19 mouse cellular contexts compared by ENCODE assay signal in the genomic region with DNA sequence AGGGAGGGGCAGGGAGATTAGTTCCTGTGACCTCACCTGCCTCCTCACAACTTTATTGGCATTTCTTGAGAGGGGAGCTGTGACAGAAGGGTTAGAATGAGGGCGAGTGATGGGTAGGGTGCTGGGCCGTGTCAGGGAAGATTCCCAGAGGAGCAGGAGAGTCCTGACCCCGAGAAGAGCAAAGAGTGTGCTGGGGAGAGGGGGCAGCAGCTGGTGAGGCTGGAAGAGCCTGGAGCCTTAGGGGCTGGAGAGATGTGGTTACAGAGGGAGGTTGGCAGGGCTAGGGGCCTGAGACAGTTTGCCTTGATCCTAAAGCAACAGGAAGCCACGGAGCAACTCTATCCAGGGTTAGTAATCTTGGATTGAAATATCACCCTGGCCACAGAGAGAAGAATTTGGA.
"Had no signal": no experiment of that assay in that cellular context is flagged by ENCODE, and none has a peak within 500 bp of the region (broad histone marks: within the 10 kb centered on the region; RNA-seq: fewer than 3 reads in every experiment).

No protein-coding gene starts in this region.

- H3K9ac ChIP-seq: heart, embryonic 12.5 days; heart, embryonic 13.5 days; heart, embryonic 15.5 days; hindbrain, embryonic 12.5 days; hindbrain, embryonic 13.5 days; hindbrain, embryonic 14.5 days; hindbrain, embryonic 15.5 days; intestine, embryonic 15.5 days had no signal

- H3K4me1 ChIP-seq: intestine, embryonic 15.5 days had no signal

- H3K4me2 ChIP-seq: heart, embryonic 11.5 days; heart, embryonic 12.5 days; heart, embryonic 13.5 days; heart, embryonic 15.5 days; hindbrain, embryonic 12.5 days; hindbrain, embryonic 13.5 days; hindbrain, embryonic 14.5 days; hindbrain, embryonic 15.5 days; intestine, embryonic 15.5 days had no signal

- ATAC-seq: hindbrain, embryonic 16.5 days; hindbrain, postnatal 0 days; inflammation-experienced regulatory T-cells, adult 6 months; intestine, embryonic 15.5 days; intestine, embryonic 16.5 days; intestine, postnatal 0 days had no signal

- H3K4me3 ChIP-seq: heart, embryonic 10.5 days; heart, embryonic 12.5 days; heart, embryonic 13.5 days; heart, embryonic 15.5 days; hindbrain, embryonic 10.5 days; hindbrain, embryonic 12.5 days; hindbrain, embryonic 13.5 days; hindbrain, embryonic 15.5 days; intestine, embryonic 15.5 days; layer of hippocampus, adult 2 months; left cerebral cortex, adult 2 months had no signal

- H3K36me3 ChIP-seq: hindbrain, embryonic 10.5 days; hindbrain, embryonic 12.5 days; hindbrain, embryonic 13.5 days; hindbrain, embryonic 15.5 days; intestine, embryonic 15.5 days had no signal

- H3K9me3 ChIP-seq: heart, embryonic 10.5 days; heart, embryonic 12.5 days; heart, embryonic 13.5 days; heart, embryonic 15.5 days; hindbrain, embryonic 10.5 days; hindbrain, embryonic 12.5 days; hindbrain, embryonic 13.5 days; hindbrain, embryonic 15.5 days; intestine, embryonic 15.5 days had no signal

- H3K27ac ChIP-seq: heart, embryonic 10.5 days; heart, embryonic 13.5 days; heart, embryonic 15.5 days; hindbrain, embryonic 10.5 days; hindbrain, embryonic 12.5 days; hindbrain, embryonic 13.5 days; hindbrain, embryonic 14.5 days; hindbrain, embryonic 15.5 days; hindbrain, postnatal 0 days; intestine, embryonic 15.5 days; kidney, postnatal 0 days; layer of hippocampus, adult 2 months; left cerebral cortex, adult 2 months had no signal

- H3K27me3 ChIP-seq: hindbrain, embryonic 12.5 days; hindbrain, embryonic 13.5 days; hindbrain, embryonic 15.5 days; intestine, embryonic 15.5 days had no signal
